Mouse (Mus musculus): ENCODE results near the gene Pex14. TPM values are rescaled to one million over a fixed set of nuclear protein-coding genes. Genes with fewer than 3 reads are reported as not detected.
A peak's percentile ranks its signal among the peaks of the same experiment; 100 is the strongest.

Pex14 gene
- total RNA-seq, 2 experiments from 2014 or later: 21.6 to 24.3 TPM

DNA sequence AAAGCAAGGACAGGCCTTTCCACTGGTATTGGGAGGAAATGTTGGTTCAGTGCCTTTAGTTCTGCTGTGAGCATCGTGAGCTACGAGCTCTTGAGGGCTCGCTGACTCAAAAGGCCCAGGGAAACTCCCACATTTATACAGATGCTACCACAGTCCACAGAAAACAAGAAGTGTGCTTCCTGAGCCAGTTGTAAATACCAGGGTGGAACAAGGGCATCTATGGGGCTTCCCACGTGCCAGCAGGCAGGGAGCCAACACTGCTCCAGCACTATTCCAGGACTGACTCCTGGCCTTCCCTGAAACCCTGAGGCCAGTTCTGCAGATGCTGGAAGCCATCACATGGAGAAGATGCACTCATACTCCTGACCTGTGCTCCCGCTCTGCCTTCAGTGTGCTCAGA, 130.1 kb downstream of the Pex14 start:
- H3K27ac ChIP-seq: no peak overlapping the region
- peak; percentile 51 for DNase-seq
- intact Hi-C loops (cut with DNase I): no loop called here

DNA sequence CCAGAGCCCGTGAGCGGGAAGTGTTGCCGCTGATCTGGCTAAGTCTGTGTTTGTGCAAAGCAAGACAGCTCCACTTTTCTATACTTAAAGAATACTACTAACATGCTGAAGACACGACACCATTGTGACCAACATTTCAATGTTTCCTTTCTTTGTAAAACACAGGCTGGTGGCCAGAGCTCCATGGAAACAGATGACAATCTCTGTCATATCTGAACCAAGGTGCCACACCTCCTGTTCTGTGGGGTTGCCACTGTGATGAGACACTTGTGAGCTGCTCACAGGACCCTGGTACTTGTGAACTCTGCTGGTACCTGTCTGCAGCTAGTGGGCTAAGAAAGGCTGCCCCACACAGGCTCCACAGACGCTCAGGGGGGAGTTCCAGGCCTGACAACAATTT, 130.8 kb downstream of the Pex14 start:
- TF ChIP-seq CTCF (IDR thresholded peaks at IDR 0.05): no peak
- Histone ChIP-seq H3K4me3 (no peak overlapping the region), H3K27ac (no peak overlapping the region)
- intact Hi-C loops (cut with DNase I): no loop called here
- peak; percentile 10 for DNase-seq

More for the DNA sequence above, 130.1 kb downstream of the Pex14 start:
- H3K4me3 ChIP-seq: no peak overlapping the region
- TF ChIP-seq CTCF (IDR thresholded peaks at IDR 0.05): no peak

DNA sequence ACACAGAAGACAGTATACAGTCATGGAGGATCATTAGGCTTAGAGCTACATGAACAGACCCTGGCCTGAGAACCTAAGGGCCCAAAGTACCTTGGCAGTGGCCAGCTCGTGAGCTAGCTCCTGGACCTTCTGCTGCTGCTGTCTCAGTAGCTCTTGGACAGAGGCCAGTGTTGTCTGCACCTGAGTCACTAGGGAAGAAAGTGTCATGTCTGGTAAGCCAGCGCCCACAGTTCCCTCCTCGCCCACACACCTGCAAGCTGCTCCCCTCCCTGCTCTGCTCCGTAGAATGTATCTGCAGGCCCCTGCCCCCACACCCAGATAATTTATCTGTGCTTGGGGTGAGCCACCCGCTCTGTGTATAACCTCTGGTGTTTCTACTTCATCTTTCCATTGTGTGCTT, 133.5 kb downstream of the Pex14 start:
- Histone ChIP-seq H3K4me3 (no peak overlapping the region), H3K27ac (no peak overlapping the region)
- intact Hi-C loops (cut with DNase I): no loop called here
- no peak for TF ChIP-seq CTCF (IDR thresholded peaks at IDR 0.05)
- DNase-seq: no peak

DNA sequence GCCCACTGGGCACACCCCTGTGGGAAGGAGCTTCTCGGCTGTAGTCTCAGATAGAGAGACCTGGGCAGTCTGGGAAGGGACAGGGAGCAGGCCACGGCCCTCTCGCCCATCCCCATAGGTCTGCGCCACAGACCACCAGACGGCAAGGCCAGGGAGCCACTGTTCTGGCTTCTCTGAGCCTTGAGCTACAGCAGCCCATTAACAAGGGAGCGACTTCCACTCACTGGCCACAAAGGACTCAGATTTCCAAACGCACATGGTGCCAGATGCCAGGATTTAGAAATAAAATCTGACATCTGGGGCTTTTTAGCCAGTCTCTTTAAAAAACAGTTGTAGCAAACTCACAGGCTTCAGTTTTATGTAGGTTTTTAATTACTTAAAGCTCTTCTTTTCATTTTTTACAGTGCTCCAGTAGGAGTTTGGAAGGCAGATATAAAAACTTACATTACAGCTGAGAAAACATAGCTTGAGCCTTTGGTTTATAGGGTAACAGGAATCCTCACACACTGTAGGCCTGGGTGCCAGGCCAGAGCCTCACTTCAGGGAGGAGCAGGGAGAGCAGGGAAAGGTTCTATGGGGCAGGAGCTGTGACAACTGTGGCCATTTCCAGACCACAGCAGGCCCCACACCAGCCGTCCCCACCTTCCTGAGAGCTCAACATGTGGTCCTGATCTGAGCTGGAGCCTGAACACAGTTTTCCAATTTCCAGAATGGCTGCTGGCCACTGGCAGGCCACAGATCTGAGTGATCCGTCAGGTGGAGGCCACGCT, 134.9 kb downstream of the Pex14 start:
- Histone ChIP-seq H3K4me3 (no peak overlapping the region), H3K27ac (no peak overlapping the region)
- intact Hi-C loops (cut with DNase I): no loop called here
- DNase-seq: no peak
- TF ChIP-seq CTCF (IDR thresholded peaks at IDR 0.05): no peak

DNA sequence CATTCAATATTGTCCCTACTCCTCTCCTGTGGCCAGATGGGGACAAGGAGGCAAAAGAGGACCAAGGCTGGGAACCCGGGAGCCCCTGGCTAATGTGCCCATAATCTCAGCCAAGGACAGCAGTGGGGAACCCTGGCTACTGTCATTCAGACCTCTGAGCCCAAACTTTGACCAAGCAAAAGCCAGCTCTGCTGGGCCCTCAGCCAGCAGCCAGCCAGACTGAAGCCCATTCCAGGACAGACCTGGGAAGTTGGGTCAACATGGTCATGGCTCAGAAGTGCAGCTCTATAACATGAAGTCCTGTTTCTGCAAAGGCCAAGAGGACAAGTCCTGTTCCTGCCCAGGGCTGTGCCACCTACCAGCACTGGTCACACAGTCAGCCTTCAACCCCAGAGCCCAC, 137.6 kb downstream of the Pex14 start:
- H3K27ac ChIP-seq: no peak overlapping the region
- intact Hi-C loops (cut with DNase I): no loop called here
- TF ChIP-seq CTCF (IDR thresholded peaks at IDR 0.05): no peak
- no peak overlapping the region for H3K4me3 ChIP-seq
- peak; percentile 15 for DNase-seq

DNA sequence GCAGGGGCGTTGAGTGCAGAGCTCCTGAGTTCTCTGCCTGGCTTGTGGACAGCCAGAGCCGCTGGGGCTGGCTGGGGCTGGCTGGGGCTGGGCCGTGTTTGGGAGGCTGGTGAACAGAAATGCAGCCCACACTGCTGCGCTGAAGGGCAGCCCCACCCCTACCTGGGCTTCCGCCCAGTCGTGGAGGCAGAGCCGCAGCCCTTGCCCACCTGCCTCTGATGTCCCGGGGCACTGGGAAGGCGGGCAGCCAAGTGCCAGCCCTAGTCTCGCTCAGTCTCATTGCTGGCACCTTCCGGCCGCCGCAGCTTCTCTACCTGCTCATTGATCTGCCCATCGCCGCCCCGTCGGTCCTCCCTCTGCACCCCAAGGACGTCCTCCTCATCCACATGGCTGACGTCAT, 138.6 kb downstream of the Pex14 start:
- intact Hi-C loops (cut with DNase I): no loop called here
- no peak for TF ChIP-seq CTCF (IDR thresholded peaks at IDR 0.05)
- H3K27ac ChIP-seq: no peak overlapping the region
- no peak overlapping the region for H3K4me3 ChIP-seq
- no peak for DNase-seq

DNA sequence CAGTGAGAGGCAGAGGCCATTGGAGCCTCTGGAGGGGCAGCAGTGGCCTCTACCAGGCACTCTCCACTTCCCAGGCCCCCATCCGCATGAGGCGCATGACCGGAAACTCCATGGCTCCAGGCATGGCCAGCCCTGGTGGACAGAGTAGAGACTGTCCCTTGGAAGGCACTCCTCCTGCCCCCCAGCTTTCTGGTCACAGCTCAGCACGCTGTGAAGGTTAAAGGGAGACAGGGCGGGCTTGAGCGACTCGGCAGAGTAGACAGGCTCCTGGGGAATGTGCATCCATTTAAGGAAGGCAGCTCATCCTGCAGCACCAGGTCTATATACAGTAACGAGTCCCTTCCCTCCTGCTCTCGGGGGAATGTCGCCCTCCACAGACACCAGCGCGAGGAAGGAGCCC, 139.7 kb downstream of the Pex14 start:
- no peak overlapping the region for H3K27ac ChIP-seq
- DNase-seq: no peak
- no peak overlapping the region for H3K4me3 ChIP-seq
- intact Hi-C loops (cut with DNase I): no loop called here
- TF ChIP-seq CTCF (IDR thresholded peaks at IDR 0.05): no peak

DNA sequence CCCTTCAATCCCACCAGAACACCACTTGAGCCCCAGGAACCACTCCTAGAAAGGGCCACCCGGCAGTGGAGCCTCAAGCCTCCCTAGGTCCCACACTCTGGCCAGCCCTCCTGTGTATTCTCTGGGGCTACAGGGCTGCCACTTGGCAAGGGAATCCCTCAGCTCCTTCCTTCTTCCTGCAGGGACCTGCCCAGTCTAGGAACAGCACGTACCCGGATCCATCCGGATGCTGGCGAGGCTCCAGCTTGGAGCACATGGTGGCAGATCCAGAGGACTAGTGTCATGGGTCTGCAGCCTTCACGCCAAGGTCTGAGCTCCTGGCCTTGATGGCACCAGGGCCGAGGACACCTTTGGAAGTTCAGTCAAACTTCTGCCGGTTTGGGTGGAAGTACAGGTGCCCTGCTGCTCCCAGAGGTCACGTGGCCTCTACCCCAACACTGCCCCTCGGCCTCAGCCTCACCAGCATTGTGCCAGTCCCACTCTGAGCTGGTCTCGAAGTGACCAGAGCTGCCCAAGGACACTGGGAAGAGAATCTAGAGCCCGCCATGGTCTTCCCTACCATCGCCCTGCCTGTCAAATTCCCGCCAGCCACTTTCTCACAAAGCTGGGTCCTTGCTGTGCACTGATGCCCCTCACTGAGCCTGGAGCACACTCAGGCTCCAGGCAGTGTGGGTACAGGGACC, 144.4 kb downstream of the Pex14 start:
- TF ChIP-seq CTCF (IDR thresholded peaks at IDR 0.05): no peak
- peak overlapping the region; percentile 55 for H3K27ac ChIP-seq
- DNase-seq: peak; percentile 86
- no peak overlapping the region for H3K4me3 ChIP-seq
- intact Hi-C loops (cut with DNase I): no loop called here

DNA sequence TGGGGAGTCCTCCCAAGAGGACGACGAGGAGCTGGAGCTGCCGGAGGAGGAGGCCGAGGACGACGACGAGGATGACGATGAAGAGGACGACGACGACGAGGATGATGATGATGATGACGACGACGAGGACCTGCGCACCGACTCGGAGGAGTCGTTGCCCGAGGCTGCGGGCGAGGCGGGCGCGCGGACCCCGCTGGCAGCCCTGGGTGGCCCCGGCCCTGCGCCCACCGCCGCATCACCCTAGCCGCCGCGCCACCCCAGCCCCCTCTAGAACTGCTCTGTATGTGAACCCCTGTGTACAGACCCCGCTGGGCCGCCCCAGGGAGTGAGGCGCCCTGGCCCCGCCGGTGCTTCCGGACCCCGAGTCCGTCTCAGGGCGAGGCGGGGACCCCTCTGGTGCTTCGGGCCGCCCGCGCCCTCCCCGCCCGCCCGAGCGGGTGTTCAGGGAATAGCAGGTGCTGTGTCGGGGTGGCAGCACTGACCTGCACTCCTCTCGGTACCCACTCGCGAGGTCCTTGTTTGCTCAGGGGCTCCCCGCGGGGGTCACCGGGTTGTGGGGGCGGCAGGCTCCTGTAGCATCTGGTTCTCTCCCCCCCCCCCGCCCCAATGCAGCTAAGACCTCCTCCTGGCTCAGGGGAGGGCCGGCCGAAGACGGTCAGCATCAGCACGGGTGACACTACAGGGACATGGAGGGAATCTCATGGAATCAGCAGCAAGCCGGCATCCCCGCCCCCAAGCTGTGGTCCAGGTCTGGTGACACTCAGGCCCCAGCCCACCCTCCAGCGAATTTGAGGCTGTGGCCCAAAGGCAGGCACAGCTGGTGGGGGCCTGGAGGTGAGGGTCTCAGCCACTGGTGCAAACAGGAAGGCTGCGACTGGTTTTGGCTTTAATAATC, 147.1 kb downstream of the Pex14 start:
- no peak overlapping the region for H3K27ac ChIP-seq
- intact Hi-C loops (cut with DNase I): no loop called here
- no peak for TF ChIP-seq CTCF (IDR thresholded peaks at IDR 0.05)
- H3K4me3 ChIP-seq: peak overlapping the region; percentile 34
- no peak for DNase-seq

DNA sequence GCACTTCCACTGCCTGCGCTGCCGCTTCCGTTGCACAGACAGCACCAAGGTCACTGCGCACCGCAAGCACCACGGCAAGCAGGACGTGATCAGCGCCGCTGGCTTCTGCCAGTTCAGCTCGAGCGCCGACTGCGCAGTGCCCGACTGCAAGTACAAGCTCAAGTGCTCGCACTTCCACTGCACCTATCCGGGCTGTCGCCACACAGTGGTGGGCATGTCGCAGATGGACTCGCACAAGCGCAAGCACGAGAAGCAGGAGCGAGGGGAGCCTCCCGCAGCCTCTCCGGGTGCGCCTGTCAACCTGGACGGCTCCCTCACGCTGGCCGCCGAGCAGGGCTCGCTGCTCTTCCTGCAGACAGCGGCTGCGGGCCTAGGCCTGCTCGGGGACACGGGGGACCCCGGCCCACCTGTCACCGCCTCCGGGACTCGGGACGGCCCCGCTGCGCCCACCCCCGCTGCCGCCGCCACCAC, 147.8 kb downstream of the Pex14 start:
- no peak overlapping the region for H3K27ac ChIP-seq
- intact Hi-C loops (cut with DNase I): no loop called here
- H3K4me3 ChIP-seq: peak overlapping the region; percentile 34
- DNase-seq: no peak
- no peak for TF ChIP-seq CTCF (IDR thresholded peaks at IDR 0.05)

DNA sequence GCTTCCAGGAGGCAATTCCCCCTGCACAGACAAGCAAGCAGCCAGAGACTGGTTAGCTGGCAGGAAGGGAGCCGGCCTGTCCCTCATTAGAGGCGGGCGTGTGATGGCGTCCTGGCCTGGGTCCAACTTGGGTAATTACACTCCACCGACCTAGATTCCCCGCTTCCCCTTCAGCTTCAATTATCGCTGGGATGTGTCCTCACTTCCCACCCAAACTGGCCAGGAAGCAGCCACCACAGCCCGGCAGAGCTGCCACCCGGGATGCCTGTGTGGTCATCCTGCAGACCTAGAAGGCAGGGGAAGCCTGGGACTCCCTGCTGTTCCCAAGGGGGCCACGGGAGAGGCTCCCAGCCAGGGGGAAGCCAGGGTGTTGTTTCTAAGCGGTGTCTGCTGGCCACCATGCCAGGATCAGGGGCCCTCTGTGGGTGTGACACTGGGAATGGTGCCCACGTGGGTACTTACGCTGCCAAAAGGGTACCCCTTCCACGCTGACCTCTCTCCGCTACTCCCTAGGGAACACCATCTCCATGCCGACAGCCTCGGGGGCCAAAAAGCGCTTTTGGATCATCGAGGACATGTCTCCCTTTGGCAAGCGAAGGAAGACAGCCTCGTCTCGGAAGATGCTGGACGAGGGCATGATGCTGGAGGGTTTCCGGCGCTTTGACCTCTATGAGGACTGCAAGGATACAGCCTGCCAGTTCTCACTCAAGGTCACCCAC, 148.6 kb downstream of the Pex14 start:
- Histone ChIP-seq H3K4me3 (peak overlapping the region; percentile 34; the same call in 1 of the 2 replicates), H3K27ac (peak overlapping the region; percentile 57)
- TF ChIP-seq CTCF (IDR thresholded peaks at IDR 0.05): no peak
- DNase-seq: peak; percentile 87
- intact Hi-C loops (cut with DNase I): no loop called here

DNA sequence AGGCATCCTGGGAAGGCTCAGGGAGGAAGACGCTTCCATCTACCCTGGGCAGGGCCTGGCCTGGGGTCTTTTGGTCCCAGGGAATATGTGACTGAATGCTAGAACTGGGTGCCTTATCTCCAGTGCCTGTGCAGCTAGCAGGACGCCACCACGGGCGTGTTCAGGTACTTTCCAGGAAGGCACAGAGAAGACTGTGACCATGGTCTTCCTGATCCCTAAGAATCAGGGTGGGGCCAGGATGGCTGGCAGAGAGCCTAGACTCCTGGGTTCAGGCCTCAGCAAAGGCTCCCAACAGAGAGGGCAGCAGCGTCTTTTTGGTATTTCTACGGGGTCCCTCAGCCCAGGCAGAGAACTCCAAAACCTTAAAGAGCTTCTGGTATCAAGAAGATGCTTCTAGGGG, 149.2 kb downstream of the Pex14 start:
- DNase-seq: no peak
- TF ChIP-seq CTCF (IDR thresholded peaks at IDR 0.05): no peak
- peak overlapping the region; percentile 57 for H3K27ac ChIP-seq
- no peak overlapping the region for H3K4me3 ChIP-seq
- intact Hi-C loops (cut with DNase I): no loop called here
